In the genomic region with DNA sequence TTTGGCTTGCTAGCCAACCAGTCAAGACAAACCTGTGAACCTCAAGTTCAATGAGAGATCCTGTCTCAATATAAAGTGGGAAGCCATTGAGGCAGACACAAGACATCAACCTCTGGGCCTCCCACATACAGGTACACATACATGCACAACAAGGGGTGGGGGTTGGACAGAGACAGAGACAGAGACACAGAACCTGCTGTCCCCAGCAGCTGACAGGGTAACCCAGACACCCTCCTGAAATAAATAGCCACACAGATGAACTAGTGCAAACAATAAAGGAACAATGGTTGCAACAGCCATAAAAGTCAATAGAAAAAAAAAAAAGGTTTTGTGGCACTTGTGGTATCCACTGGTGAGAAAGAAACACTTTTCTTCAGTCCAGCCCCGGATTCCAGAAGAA, we compare ENCODE assay signal across 45 mouse cellular contexts. TPM values are rescaled to one million over a fixed set of nuclear protein-coding genes. Genes with fewer than 3 reads are reported as not detected.
"Had no signal": no experiment of that assay in that cellular context is flagged by ENCODE, and none has a peak within 500 bp of the region (broad histone marks: within the 10 kb centered on the region; RNA-seq: fewer than 3 reads in every experiment).

No protein-coding gene starts in this region.

- H3K4me1 ChIP-seq: limb, embryonic 10.5 days; limb, embryonic 15.5 days; liver, embryonic 13.5 days; lung, embryonic 15.5 days; megakaryocyte, embryonic 14.5 days; midbrain, embryonic 10.5 days; midbrain, embryonic 12.5 days; midbrain, embryonic 13.5 days; midbrain, embryonic 15.5 days; neural tube, embryonic 12.5 days; neural tube, embryonic 13.5 days had no signal

- H3K9me3 ChIP-seq: limb, embryonic 10.5 days; limb, embryonic 12.5 days; limb, embryonic 13.5 days; limb, embryonic 15.5 days; liver, embryonic 13.5 days; lung, embryonic 15.5 days; megakaryocyte, embryonic 14.5 days; midbrain, embryonic 10.5 days; midbrain, embryonic 12.5 days; midbrain, embryonic 13.5 days; midbrain, embryonic 15.5 days; neural tube, embryonic 12.5 days; neural tube, embryonic 13.5 days had no signal

- ATAC-seq: lung, postnatal 0 days; midbrain, embryonic 13.5 days; midbrain, embryonic 15.5 days; midbrain, embryonic 16.5 days had no signal

- H3K36me3 ChIP-seq: limb, embryonic 10.5 days; limb, embryonic 12.5 days; limb, embryonic 13.5 days; limb, embryonic 15.5 days; liver, embryonic 13.5 days; lung, embryonic 15.5 days; midbrain, embryonic 10.5 days; midbrain, embryonic 12.5 days; midbrain, embryonic 13.5 days; midbrain, embryonic 15.5 days; neural tube, embryonic 12.5 days; neural tube, embryonic 13.5 days had no signal

- H3K4me2 ChIP-seq: limb, embryonic 12.5 days; limb, embryonic 13.5 days; limb, embryonic 15.5 days; liver, embryonic 13.5 days; lung, embryonic 14.5 days; lung, embryonic 15.5 days; midbrain, embryonic 11.5 days; midbrain, embryonic 12.5 days; midbrain, embryonic 13.5 days; midbrain, embryonic 15.5 days; neural tube, embryonic 12.5 days; neural tube, embryonic 13.5 days had no signal

- H3K27ac ChIP-seq: left cerebral cortex, adult 2 months; limb, embryonic 10.5 days; limb, embryonic 12.5 days; limb, embryonic 13.5 days; limb, embryonic 15.5 days; liver, embryonic 13.5 days; liver, embryonic 14.5 days; lung, embryonic 15.5 days; macrophage; midbrain, embryonic 10.5 days; midbrain, embryonic 12.5 days; midbrain, embryonic 13.5 days; midbrain, embryonic 15.5 days; neural tube, embryonic 12.5 days; neural tube, embryonic 13.5 days had no signal

- DNase-seq: layer of hippocampus, postnatal 36 days; left cerebral cortex, postnatal 4 days; liver, embryonic 13.5 days; lung, adult 18-20 months; lung, adult 2 months; lung, embryonic 14.5 days; lung, postnatal 10 days; lung, postnatal 14 days; lung, postnatal 36 days; lung, postnatal 4 days; midbrain, embryonic 14.5 days had no signal

- H3K9ac ChIP-seq: limb, embryonic 12.5 days; limb, embryonic 13.5 days; limb, embryonic 15.5 days; liver, embryonic 13.5 days; liver, embryonic 14.5 days; lung, embryonic 14.5 days; lung, embryonic 15.5 days; midbrain, embryonic 12.5 days; midbrain, embryonic 13.5 days; midbrain, embryonic 15.5 days; neural tube, embryonic 12.5 days; neural tube, embryonic 13.5 days had no signal

- H3K4me3 ChIP-seq: left cerebral cortex, adult 2 months; limb, embryonic 10.5 days; limb, embryonic 12.5 days; limb, embryonic 13.5 days; limb, embryonic 15.5 days; liver, embryonic 13.5 days; lung, embryonic 15.5 days; megakaryocyte, embryonic 14.5 days; midbrain, embryonic 10.5 days; midbrain, embryonic 12.5 days; midbrain, embryonic 13.5 days; midbrain, embryonic 15.5 days; myocyte; neural tube, embryonic 12.5 days; neural tube, embryonic 13.5 days had no signal

- H3K27me3 ChIP-seq: limb, embryonic 12.5 days; limb, embryonic 13.5 days; limb, embryonic 15.5 days; liver, embryonic 13.5 days; lung, embryonic 15.5 days; midbrain, embryonic 12.5 days; midbrain, embryonic 13.5 days; midbrain, embryonic 15.5 days; neural tube, embryonic 12.5 days; neural tube, embryonic 13.5 days had no signal

RNA-seq across cellular contexts. Expression of gene Azgp1, which starts 5.9 kb away (rescaled TPM):
- total RNA-seq: layer of hippocampus, postnatal 36 days; left cerebral cortex, adult 18-20 months; left cerebral cortex, adult 2 months; left cerebral cortex, adult 8-10 months; left cerebral cortex, postnatal 10 days; left cerebral cortex, postnatal 14 days; left cerebral cortex, postnatal 25 days; left cerebral cortex, postnatal 36 days; left cerebral cortex, postnatal 4 days; megakaryocyte progenitor cell, adult 5-6 weeks; megakaryocyte, adult 5-6 weeks; megakaryocyte-erythroid progenitor cell, adult 5-6 weeks; midbrain, postnatal 0 days; monocyte, adult 5-6 weeks had no signal
- polyA plus RNA-seq: limb, embryonic 10.5 days; limb, embryonic 11.5 days; limb, embryonic 12.5 days; limb, embryonic 13.5 days; limb, embryonic 15.5 days; lung, embryonic 14.5 days; lung, embryonic 16.5 days; macrophage; midbrain, embryonic 10.5 days; midbrain, embryonic 11.5 days; midbrain, embryonic 12.5 days; midbrain, embryonic 13.5 days; midbrain, embryonic 14.5 days; midbrain, embryonic 15.5 days; midbrain, embryonic 16.5 days; midbrain, postnatal 0 days; myocyte; neural tube, embryonic 11.5 days; neural tube, embryonic 12.5 days; neural tube, embryonic 13.5 days had no signal

RNA-seq across cellular contexts. Expression of gene Gjc3, which starts 12.5 kb away (rescaled TPM):
- total RNA-seq: megakaryocyte progenitor cell, adult 5-6 weeks; megakaryocyte, adult 5-6 weeks; megakaryocyte-erythroid progenitor cell, adult 5-6 weeks had no signal
- polyA plus RNA-seq: limb, embryonic 11.5 days; lung, embryonic 14.5 days; lung, postnatal 0 days; macrophage; midbrain, embryonic 11.5 days; myocyte; neural tube, embryonic 11.5 days had no signal

RNA-seq across cellular contexts. Expression of gene Smok3a, which starts 45.6 kb away (rescaled TPM):
- total RNA-seq: layer of hippocampus, postnatal 36 days; left cerebral cortex, adult 18-20 months; left cerebral cortex, adult 2 months; left cerebral cortex, adult 8-10 months; left cerebral cortex, postnatal 10 days; left cerebral cortex, postnatal 14 days; left cerebral cortex, postnatal 25 days; left cerebral cortex, postnatal 36 days; left cerebral cortex, postnatal 4 days; megakaryocyte progenitor cell, adult 5-6 weeks; megakaryocyte, adult 5-6 weeks; megakaryocyte-erythroid progenitor cell, adult 5-6 weeks; midbrain, postnatal 0 days; monocyte, adult 5-6 weeks had no signal
- polyA plus RNA-seq: limb, embryonic 10.5 days; limb, embryonic 11.5 days; limb, embryonic 12.5 days; limb, embryonic 13.5 days; limb, embryonic 14.5 days; limb, embryonic 15.5 days; liver, embryonic 13.5 days; liver, embryonic 14.5 days; lung, adult 2 months; lung, embryonic 14.5 days; lung, embryonic 15.5 days; lung, embryonic 16.5 days; lung, postnatal 0 days; macrophage; midbrain, embryonic 10.5 days; midbrain, embryonic 11.5 days; midbrain, embryonic 12.5 days; midbrain, embryonic 13.5 days; midbrain, embryonic 14.5 days; midbrain, embryonic 15.5 days; midbrain, embryonic 16.5 days; midbrain, postnatal 0 days; myocyte; neural tube, embryonic 11.5 days; neural tube, embryonic 12.5 days; neural tube, embryonic 13.5 days had no signal

RNA-seq across cellular contexts. Expression of gene Smok3b, which starts 45.8 kb away (rescaled TPM):
- total RNA-seq: layer of hippocampus, postnatal 36 days; left cerebral cortex, adult 18-20 months; left cerebral cortex, adult 2 months; left cerebral cortex, adult 8-10 months; left cerebral cortex, postnatal 10 days; left cerebral cortex, postnatal 14 days; left cerebral cortex, postnatal 25 days; left cerebral cortex, postnatal 36 days; left cerebral cortex, postnatal 4 days; megakaryocyte progenitor cell, adult 5-6 weeks; megakaryocyte, adult 5-6 weeks; megakaryocyte-erythroid progenitor cell, adult 5-6 weeks; midbrain, postnatal 0 days; monocyte, adult 5-6 weeks had no signal
- polyA plus RNA-seq: limb, embryonic 10.5 days; limb, embryonic 11.5 days; limb, embryonic 12.5 days; limb, embryonic 13.5 days; limb, embryonic 14.5 days; limb, embryonic 15.5 days; liver, embryonic 13.5 days; liver, embryonic 14.5 days; lung, adult 2 months; lung, embryonic 14.5 days; lung, embryonic 15.5 days; lung, embryonic 16.5 days; lung, postnatal 0 days; macrophage; midbrain, embryonic 10.5 days; midbrain, embryonic 11.5 days; midbrain, embryonic 12.5 days; midbrain, embryonic 13.5 days; midbrain, embryonic 14.5 days; midbrain, embryonic 15.5 days; midbrain, embryonic 16.5 days; midbrain, postnatal 0 days; myocyte; neural tube, embryonic 11.5 days; neural tube, embryonic 12.5 days; neural tube, embryonic 13.5 days had no signal

RNA-seq across cellular contexts. Expression of gene Cyp3a13, which starts 54.0 kb away (rescaled TPM):
- total RNA-seq: left cerebral cortex, postnatal 10 days; left cerebral cortex, postnatal 4 days; megakaryocyte progenitor cell, adult 5-6 weeks; megakaryocyte, adult 5-6 weeks; megakaryocyte-erythroid progenitor cell, adult 5-6 weeks; midbrain, postnatal 0 days; monocyte, adult 5-6 weeks had no signal
- polyA plus RNA-seq: limb, embryonic 10.5 days; limb, embryonic 11.5 days; limb, embryonic 12.5 days; limb, embryonic 13.5 days; macrophage; midbrain, embryonic 10.5 days; midbrain, embryonic 11.5 days; midbrain, embryonic 12.5 days; midbrain, embryonic 13.5 days; midbrain, embryonic 14.5 days; midbrain, embryonic 15.5 days; midbrain, embryonic 16.5 days; midbrain, postnatal 0 days; neural tube, embryonic 12.5 days; neural tube, embryonic 13.5 days had no signal
